Mouse (Mus musculus) testis, adult 2 months (tissue): Measurements from ENCODE around the gene Guca2b. TPM values are rescaled to one million over a fixed set of nuclear protein-coding genes. Genes with fewer than 3 reads are reported as not detected.

Experiments used
- H3K27ac ChIP-seq: fragments of 200-500 bp; 2 replicates; pipeline ENCODE4 v1.5.1; 2012; ENCODE audit warnings: low read depth, low read length; ENCODE audit not compliant: control insufficient read depth, insufficient read depth
- H3K27me3 ChIP-seq: fragments of 200-500 bp; 2 replicates; pipeline ENCODE4 v1.6.1; 2012; ENCODE audit warnings: mild to moderate bottlenecking, low read length, moderate library complexity; ENCODE audit not compliant: control insufficient read depth, insufficient read depth
- H3K36me3 ChIP-seq: fragments of 200-500 bp; 2 replicates; pipeline ENCODE4 v1.6.1; 2012; ENCODE audit warnings: mild to moderate bottlenecking, low read length; ENCODE audit not compliant: control insufficient read depth, insufficient read depth
- H3K4me1 ChIP-seq: fragments of 200-500 bp; 2 replicates; pipeline ENCODE4 v1.6.1; 2012; ENCODE audit warnings: low read length; ENCODE audit not compliant: control insufficient read depth, insufficient read depth
- H3K4me3 ChIP-seq: fragments of 200-500 bp; 2 replicates; pipeline ENCODE4 v1.5.1; 2012; ENCODE audit warnings: low read depth, mild to moderate bottlenecking, low read length, moderate library complexity, mixed read lengths; ENCODE audit not compliant: control insufficient read depth
- CTCF ChIP-seq: fragments of 200-500 bp; IDR thresholded peaks from 2 replicates; pipeline ENCODE4 v1.5.1; 2012; ENCODE audit warnings: low read depth, mild to moderate bottlenecking, inconsistent platforms, low read length, moderate library complexity; ENCODE audit not compliant: control insufficient read depth, insufficient read depth, insufficient replicate concordance
- POLR2A ChIP-seq: fragments of 200-500 bp; IDR thresholded peaks from 2 replicates; pipeline ENCODE4 v1.6.1; 2012; ENCODE audit warnings: low read depth, mild to moderate bottlenecking, inconsistent platforms, low read length, moderate library complexity; ENCODE audit not compliant: control insufficient read depth
- polyA plus RNA-seq: library from polyadenylated mRNA; depleted of rRNA; stranded (reverse); fragments of >200 nt; gene quantifications from 2 replicates; pipeline ENCODE4 v1.2.3, GENCODE M21; 2012

Gene Guca2b
- polyA plus RNA-seq, 1 experiment: 3.0 TPM

- Histone ChIP-seq H3K27ac (no peak overlapping the region), H3K36me3 (no peaks in the 10 kb centered on the region), H3K4me1 (no peaks in the 10 kb centered on the region), H3K4me3 (no peak overlapping the region), H3K27me3 (no peaks in the 10 kb centered on the region)
- TF ChIP-seq CTCF: no peak; the same call in 1 of the 2 replicates
- no peak for TF ChIP-seq POLR2A
Measured at GRCm38 (mm10) chr4:119672685-119673084, 13.9 kb upstream of the Guca2b start.

- Histone ChIP-seq H3K4me3 (no peak overlapping the region), H3K27me3 (no peaks in the 10 kb centered on the region), H3K27ac (no peak overlapping the region), H3K36me3 (no peaks in the 10 kb centered on the region), H3K4me1 (no peaks in the 10 kb centered on the region)
- TF ChIP-seq CTCF (no peak), POLR2A (no peak)
Measured at GRCm38 (mm10) chr4:119671164-119671563, 12.4 kb upstream of the Guca2b start.

GRCm38 (mm10) chr4:119670736-119671135, 12.0 kb upstream of the Guca2b start:
- no peak overlapping the region for H3K4me3 ChIP-seq

GRCm38 (mm10) chr4:119670210-119670555, 11.4 kb upstream of the Guca2b start:
- Histone ChIP-seq H3K27me3 (no peaks in the 10 kb centered on the region), H3K36me3 (no peaks in the 10 kb centered on the region), H3K4me1 (no peaks in the 10 kb centered on the region), H3K4me3 (no peak overlapping the region), H3K27ac (no peak overlapping the region)
- no peak for TF ChIP-seq CTCF
- no peak for TF ChIP-seq POLR2A

More at GRCm38 (mm10) chr4:119670736-119671135, 12.0 kb upstream of the Guca2b start:
- no peak overlapping the region for H3K27ac ChIP-seq
- H3K36me3 ChIP-seq: no peaks in the 10 kb centered on the region
- no peaks in the 10 kb centered on the region for H3K27me3 ChIP-seq
- no peaks in the 10 kb centered on the region for H3K4me1 ChIP-seq
- TF ChIP-seq POLR2A: no peak
- TF ChIP-seq CTCF: no peak

- TF ChIP-seq POLR2A (no peak), CTCF (no peak)
- no peak overlapping the region for H3K4me3 ChIP-seq
- no peak overlapping the region for H3K27ac ChIP-seq
- no peaks in the 10 kb centered on the region for H3K36me3 ChIP-seq
- no peaks in the 10 kb centered on the region for H3K4me1 ChIP-seq
- H3K27me3 ChIP-seq: no peaks in the 10 kb centered on the region
Measured at GRCm38 (mm10) chr4:119669356-119670209, 10.8 kb upstream of the Guca2b start.

GRCm38 (mm10) chr4:119668596-119668995, 9.8 kb upstream of the Guca2b start:
- no peak for TF ChIP-seq POLR2A
- TF ChIP-seq CTCF: no peak
- no peaks in the 10 kb centered on the region for H3K27me3 ChIP-seq
- H3K4me3 ChIP-seq: no peak overlapping the region
- no peak overlapping the region for H3K27ac ChIP-seq
- H3K4me1 ChIP-seq: no peaks in the 10 kb centered on the region
- H3K36me3 ChIP-seq: no peaks in the 10 kb centered on the region

- Histone ChIP-seq H3K4me3 (no peak overlapping the region; the same call in 1 of the 2 replicates), H3K27ac (no peak overlapping the region), H3K36me3 (no peaks in the 10 kb centered on the region), H3K4me1 (no peaks in the 10 kb centered on the region), H3K27me3 (no peaks in the 10 kb centered on the region)
- no peak for TF ChIP-seq POLR2A
- TF ChIP-seq CTCF: no peak
Measured at GRCm38 (mm10) chr4:119668185-119668584, 9.4 kb upstream of the Guca2b start.
